Mouse (Mus musculus) hindbrain, embryonic 12.5 days (tissue): ENCODE measurements around the gene Col27a1. TPM values are rescaled to one million over a fixed set of nuclear protein-coding genes. Genes with fewer than 3 reads are reported as not detected.

Experiments
- ATAC-seq: fragments of 200-750 bp; cut with Nextera tagmentation; 2 replicates; pipeline ENCODE4 v1.8.0; 2017; ENCODE audit warnings: moderate TSS enrichment; ENCODE audit not compliant: low FRiP score
- H3K27ac ChIP-seq: fragments of 300-500 bp; sonication (generic); 2 replicates; pipeline ENCODE4 v1.5.1; 2016; ENCODE audit warnings: mild to moderate bottlenecking
- H3K27me3 ChIP-seq: fragments of 300-500 bp; sonication (generic); 2 replicates; pipeline ENCODE4 v1.6.1; 2016; ENCODE audit warnings: mild to moderate bottlenecking
- H3K36me3 ChIP-seq: fragments of 300-500 bp; sonication (generic); 2 replicates; pipeline ENCODE4 v1.6.1; 2016; ENCODE audit warnings: mild to moderate bottlenecking
- H3K4me1 ChIP-seq: fragments of 300-500 bp; sonication (generic); 2 replicates; pipeline ENCODE4 v1.6.1; 2016
- H3K4me2 ChIP-seq: fragments of 300-500 bp; sonication (generic); replicated peaks from 2 replicates; pipeline ENCODE4 v1.6.1; 2016; ENCODE audit warnings: mild to moderate bottlenecking
- H3K4me3 ChIP-seq: fragments of 300-500 bp; sonication (generic); 2 replicates; pipeline ENCODE4 v1.5.1; 2016; ENCODE audit warnings: mild to moderate bottlenecking
- H3K9ac ChIP-seq: fragments of 300-500 bp; sonication (generic); 2 replicates; pipeline ENCODE4 v1.6.1; 2016; ENCODE audit warnings: mild to moderate bottlenecking, moderate library complexity
- H3K9me3 ChIP-seq: fragments of 300-500 bp; sonication (generic); replicated peaks from 2 replicates; pipeline ENCODE4 v1.6.1; 2016; ENCODE audit warnings: mild to moderate bottlenecking
- WGBS: fragments of 180-500 bp; shearing (Covaris S2); methylation state at CpG from one replicate; pipeline ENCODE4 v1.1.7; 2016; 5-methylcytosine and 5-hydroxymethylcytosine counted together
- polyA plus RNA-seq: library from polyadenylated mRNA; unstranded; fragments of >200 nt; fragmentation: Nextera tagmentation; extraction: Ambion mirVana; gene quantifications from 2 replicates; pipeline ENCODE4 v1.2.1, GENCODE M21; 2016

The Col27a1 gene
- polyA plus RNA-seq, 1 experiment from 2014 or later: 10.5 TPM

DNA sequence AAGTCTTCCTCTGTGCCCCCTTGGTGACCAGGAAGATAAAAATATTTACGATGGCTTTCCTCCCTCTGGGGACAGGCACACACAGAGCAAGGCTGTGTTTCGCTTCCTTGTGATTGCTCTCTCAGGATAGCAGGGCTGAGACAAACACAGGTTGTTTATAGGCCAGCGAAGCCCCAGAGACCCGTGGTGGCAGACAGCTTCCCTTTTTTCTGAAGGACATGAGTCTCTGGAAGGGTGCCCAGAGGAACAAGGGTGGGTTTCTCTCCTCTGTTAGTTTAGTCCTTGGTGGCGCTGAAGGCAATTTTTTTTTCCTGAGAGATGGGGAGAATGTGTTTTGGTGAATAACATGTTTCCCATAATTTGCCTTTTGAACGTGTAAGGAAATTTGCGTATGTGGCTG lies 8.2 kb upstream of the Col27a1 start:
- no peaks in the 10 kb centered on the region for H3K27me3 ChIP-seq
- H3K9me3 ChIP-seq: no peaks in the 10 kb centered on the region
- H3K4me2 ChIP-seq: no peak overlapping the region
- H3K4me3 ChIP-seq: no peak overlapping the region
- H3K4me1 ChIP-seq: no peaks in the 10 kb centered on the region
- 70% methylated on average over 7 of the region's 7 CpGs for WGBS
- H3K9ac ChIP-seq: no peak overlapping the region
- no peak for ATAC-seq
- H3K36me3 ChIP-seq: no peaks in the 10 kb centered on the region
- no peak overlapping the region for H3K27ac ChIP-seq

DNA sequence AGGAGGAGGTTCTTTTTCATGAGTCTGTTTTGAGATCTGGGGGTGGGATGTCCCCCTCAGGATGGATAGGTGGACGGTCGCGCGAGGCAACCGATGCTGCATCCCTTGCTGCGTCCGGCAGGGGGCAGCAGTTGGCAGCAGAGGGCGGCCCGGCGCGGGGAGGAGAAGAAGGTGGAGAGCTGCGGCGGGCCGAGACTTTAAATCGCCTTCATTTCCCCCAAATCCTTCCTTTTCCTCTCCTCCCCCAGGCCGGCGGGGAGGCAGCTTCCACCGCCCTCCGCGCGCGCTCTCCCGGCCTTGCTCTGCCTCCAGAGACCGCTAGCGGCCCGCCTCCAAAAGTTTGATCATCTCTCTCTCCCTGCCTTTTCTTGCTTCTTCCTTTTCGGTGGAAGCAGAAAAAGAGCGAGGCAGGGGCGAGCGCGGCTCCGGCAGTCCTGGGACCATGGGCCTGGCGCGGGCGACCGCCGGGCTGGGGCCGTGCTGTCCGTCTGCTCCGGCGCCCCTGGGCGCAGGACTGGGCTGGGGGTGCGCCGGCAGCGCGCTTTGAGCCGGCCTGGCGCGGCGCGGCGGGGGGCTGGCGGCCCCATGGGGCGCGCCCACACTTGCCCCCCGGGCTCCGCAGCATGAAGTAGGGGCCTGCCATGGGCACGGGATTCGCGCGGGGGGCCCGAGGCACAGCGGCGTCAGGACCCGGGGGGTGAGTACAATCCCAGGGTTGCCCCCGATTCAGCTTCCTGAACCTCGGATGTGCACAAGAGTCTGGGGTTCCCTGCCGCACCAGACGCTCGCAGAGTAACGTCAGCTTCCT lies 1.6 kb downstream of the Col27a1 start:
- Histone ChIP-seq H3K4me1 (peaks cover 26% of the 10 kb centered on the region), H3K9ac (peak overlapping the region; percentile 82), H3K27me3 (peaks cover 56% of the 10 kb centered on the region), H3K9me3 (no peaks in the 10 kb centered on the region), H3K36me3 (no peaks in the 10 kb centered on the region), H3K27ac (peak overlapping the region; percentile 45; the same call in 1 of the 2 replicates), H3K4me2 (peak overlapping the region; percentile 99), H3K4me3 (peak overlapping the region; percentile 72)
- peak; percentile 72 for ATAC-seq
- under 1% methylated on average over 63 of the region's 71 CpGs for WGBS

DNA sequence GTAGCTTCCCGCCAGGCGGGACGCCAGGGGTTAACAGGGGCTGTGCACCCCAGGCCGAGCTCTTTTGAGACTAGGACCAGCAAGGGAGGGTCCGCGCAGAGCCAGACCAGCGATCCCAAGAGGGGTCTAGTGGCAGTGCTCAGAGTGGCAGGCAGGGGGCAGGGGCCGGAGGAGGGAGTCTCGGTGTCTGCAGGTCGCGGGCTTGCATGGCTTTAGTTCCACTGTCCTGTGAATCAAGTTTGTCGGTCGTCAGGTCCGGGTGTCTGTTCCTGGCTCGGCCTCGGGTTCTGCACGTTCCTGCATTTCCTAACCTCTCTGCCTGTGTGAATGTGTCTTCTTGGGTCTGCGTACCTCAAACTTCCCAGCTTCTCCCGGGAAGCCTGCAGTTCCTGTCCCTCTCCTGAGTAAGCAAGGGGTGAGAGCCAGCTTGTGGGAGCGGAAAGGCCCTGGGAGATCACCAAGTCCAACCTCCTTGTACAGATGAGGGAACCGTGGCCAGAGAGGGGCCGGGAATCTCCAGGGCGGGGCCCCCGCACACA lies 2.3 kb downstream of the Col27a1 start:
- ATAC-seq: peak; percentile 73
- Histone ChIP-seq H3K9me3 (no peaks in the 10 kb centered on the region), H3K4me1 (peaks cover 26% of the 10 kb centered on the region), H3K9ac (peak overlapping the region; percentile 82), H3K4me2 (peak overlapping the region; percentile 99), H3K4me3 (peak overlapping the region; percentile 72), H3K27me3 (peaks cover 56% of the 10 kb centered on the region), H3K27ac (no peak overlapping the region), H3K36me3 (no peaks in the 10 kb centered on the region)
- WGBS: 2% methylated on average over 24 of the region's 24 CpGs

DNA sequence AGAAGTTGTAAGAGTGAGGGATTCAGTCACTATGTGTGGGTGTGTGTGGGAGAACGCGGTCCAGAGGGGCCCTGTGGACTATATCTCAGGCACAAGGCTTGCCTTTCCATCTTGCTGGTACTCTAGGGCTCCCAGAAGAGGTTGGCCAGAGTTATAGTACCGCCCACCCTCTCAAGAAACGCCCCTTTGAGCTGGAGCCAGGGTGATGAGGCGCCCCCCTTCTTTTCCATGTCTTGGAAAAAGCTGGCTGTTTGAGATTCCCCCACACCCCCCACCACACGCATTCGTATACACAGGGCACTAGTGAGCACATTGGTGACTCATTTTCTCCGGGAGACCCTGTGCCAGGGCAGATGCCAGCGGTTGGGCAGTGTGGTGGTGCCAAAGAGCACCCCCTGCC lies 2.8 kb downstream of the Col27a1 start:
- peaks cover 26% of the 10 kb centered on the region for H3K4me1 ChIP-seq
- H3K9ac ChIP-seq: peak overlapping the region; percentile 82; the same call in 1 of the 2 replicates
- peak overlapping the region; percentile 99 for H3K4me2 ChIP-seq
- peak overlapping the region; percentile 72 for H3K4me3 ChIP-seq
- peak; percentile 46 for ATAC-seq
- no peaks in the 10 kb centered on the region for H3K36me3 ChIP-seq
- no peak overlapping the region for H3K27ac ChIP-seq
- 23% methylated on average over 9 of the region's 9 CpGs for WGBS
- no peaks in the 10 kb centered on the region for H3K9me3 ChIP-seq
- H3K27me3 ChIP-seq: peaks cover 52% of the 10 kb centered on the region

DNA sequence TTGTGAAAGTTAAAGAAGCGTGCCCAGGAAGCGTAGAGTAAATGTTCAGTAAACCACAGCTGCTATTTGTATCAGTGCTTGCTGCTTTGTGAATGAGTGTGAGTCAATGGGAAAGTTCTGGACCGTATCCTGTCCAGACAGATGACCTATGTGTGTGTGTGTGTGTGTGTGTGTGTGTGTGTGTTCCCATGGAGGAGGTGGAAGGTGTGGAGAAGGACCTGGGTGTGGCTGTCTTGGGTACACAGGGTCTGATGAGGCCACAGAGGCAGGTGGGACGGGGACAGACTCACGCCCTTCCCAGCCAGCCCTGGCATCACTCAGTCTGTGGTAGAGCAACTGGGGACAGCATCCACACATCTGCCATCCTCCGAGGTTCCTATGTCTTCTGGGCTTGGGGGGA lies 3.7 kb downstream of the Col27a1 start:
- H3K27me3 ChIP-seq: peaks cover 43% of the 10 kb centered on the region
- H3K36me3 ChIP-seq: no peaks in the 10 kb centered on the region
- H3K4me3 ChIP-seq: no peak overlapping the region
- no peaks in the 10 kb centered on the region for H3K9me3 ChIP-seq
- no peak overlapping the region for H3K9ac ChIP-seq
- peak overlapping the region; percentile 99; the same call in 1 of the 2 replicates for H3K4me2 ChIP-seq
- no peak for ATAC-seq
- peaks cover 26% of the 10 kb centered on the region for H3K4me1 ChIP-seq
- WGBS: 86% methylated on average over 6 of the region's 6 CpGs
- no peak overlapping the region for H3K27ac ChIP-seq

DNA sequence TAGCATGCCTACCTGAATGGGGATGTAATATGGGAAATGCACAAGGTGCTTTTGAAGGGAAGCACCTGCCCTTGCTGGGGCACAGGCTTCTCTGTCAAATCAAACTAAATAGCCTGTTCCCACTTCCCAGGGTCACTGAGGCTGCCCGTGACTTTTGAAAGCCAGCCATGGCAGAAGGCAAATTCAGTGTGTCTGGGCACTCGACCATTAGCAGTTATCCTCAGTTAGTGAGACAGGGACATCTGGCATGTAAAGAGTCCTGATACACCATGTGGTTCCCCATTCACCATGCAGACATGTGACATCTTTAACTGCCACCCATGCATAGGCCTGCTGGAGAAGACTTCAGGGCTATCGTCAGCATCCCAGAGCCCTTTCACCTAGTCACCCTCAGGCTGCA lies 5.3 kb downstream of the Col27a1 start:
- Histone ChIP-seq H3K4me1 (peaks cover 20% of the 10 kb centered on the region), H3K27ac (no peak overlapping the region), H3K4me3 (no peak overlapping the region), H3K4me2 (no peak overlapping the region), H3K9me3 (no peaks in the 10 kb centered on the region), H3K36me3 (no peaks in the 10 kb centered on the region), H3K9ac (no peak overlapping the region), H3K27me3 (peaks cover 29% of the 10 kb centered on the region)
- ATAC-seq: no peak
- WGBS: 81% methylated on average over 3 of the region's 3 CpGs

DNA sequence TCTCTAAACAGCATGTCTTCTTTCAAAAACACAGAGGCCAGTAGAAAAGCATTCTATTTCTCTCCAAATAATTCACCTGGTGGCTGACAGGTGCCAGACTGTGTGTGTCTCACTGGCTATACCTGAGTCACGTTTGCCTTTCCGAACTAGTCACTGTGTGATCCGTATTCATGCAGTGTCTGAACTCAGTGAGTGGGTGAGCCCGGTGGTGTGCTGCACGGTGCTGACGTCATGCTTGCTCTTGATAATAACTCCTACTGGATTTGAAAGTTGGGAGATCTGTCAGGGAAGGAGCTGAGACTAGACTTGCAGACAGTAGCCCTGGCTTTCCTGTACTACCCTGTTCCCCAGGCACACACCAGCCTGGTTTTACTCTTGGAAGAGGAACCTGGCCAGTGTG lies 5.8 kb downstream of the Col27a1 start:
- H3K4me1 ChIP-seq: peaks cover 15% of the 10 kb centered on the region
- no peaks in the 10 kb centered on the region for H3K9me3 ChIP-seq
- ATAC-seq: no peak
- no peak overlapping the region for H3K4me3 ChIP-seq
- H3K27me3 ChIP-seq: peaks cover 23% of the 10 kb centered on the region
- no peaks in the 10 kb centered on the region for H3K36me3 ChIP-seq
- 85% methylated on average over 6 of the region's 6 CpGs for WGBS
- no peak overlapping the region for H3K9ac ChIP-seq
- no peak overlapping the region for H3K27ac ChIP-seq
- no peak overlapping the region for H3K4me2 ChIP-seq

DNA sequence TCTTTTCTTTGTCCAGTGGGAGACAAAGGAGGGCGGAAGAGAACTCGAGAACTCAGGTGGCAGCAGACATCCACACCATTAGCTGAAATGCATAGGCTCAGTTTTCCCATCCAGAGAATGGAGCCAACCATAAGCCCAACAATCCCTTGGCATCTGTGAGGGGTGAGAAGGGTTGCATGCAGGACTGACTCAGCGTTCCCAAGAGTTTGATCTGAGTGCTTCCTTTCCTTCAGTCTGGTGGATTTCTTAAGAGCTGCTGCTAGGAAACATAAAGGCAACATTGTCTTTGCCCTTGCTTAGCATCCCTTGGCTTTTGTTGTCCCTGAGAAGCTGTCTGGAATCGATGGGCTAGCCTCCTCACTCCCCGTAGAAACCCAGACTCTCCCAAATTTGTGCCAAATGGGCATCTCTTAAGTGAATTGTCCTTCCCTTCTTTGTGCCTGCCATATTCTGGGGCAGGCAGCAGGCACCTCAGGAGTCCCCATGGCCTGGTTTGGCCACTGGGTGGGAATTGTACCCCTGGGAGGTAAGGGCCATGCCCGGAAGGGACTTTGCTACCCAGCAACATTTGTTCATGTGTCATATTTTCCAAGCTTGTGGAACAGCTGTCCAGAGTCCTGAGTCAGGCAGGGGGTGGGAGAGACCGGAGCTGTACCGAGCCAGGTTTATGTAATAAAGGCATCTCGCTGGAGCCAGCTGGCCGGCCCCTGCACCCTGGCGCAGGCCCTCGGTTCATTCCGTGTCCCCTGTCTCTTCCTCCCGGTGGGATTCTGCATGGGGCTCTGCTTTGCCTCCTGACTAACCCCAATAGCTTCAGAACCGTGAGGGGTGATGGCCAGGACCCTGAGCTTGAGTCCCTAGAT lies 7.5 kb downstream of the Col27a1 start:
- Histone ChIP-seq H3K4me1 (peaks cover 2% of the 10 kb centered on the region), H3K36me3 (no peaks in the 10 kb centered on the region), H3K4me3 (no peak overlapping the region), H3K4me2 (no peak overlapping the region), H3K27ac (no peak overlapping the region), H3K9ac (no peak overlapping the region), H3K27me3 (peaks cover 12% of the 10 kb centered on the region), H3K9me3 (no peaks in the 10 kb centered on the region)
- ATAC-seq: no peak
- 87% methylated on average over 15 of the region's 15 CpGs for WGBS

DNA sequence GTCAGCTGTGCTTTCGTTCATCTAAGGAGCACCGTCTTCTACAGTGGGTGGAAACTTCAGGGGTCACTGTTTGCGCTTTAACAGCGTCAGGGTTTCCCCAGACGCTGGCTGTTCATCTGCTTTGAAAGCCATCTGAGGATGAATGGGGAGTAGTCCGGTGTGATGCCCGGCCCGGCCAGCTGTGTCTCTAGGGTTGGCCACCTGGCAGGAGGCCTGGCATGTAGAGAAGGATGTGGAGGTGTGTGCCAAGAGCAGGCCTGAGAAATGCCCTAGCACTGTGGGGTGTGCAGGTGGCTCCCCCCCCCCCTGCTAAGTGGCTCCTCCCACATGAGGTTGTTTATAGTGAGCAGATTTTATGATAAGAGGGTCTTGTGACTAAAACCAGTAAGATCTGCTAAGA lies 8.4 kb downstream of the Col27a1 start:
- H3K4me1 ChIP-seq: peaks cover 6% of the 10 kb centered on the region
- H3K9me3 ChIP-seq: no peaks in the 10 kb centered on the region
- H3K4me3 ChIP-seq: no peak overlapping the region
- H3K9ac ChIP-seq: no peak overlapping the region
- no peak for ATAC-seq
- 0 out of 2 replicates have a peak, but pooled peaks cover 3% of the 10 kb centered on the region for H3K27me3 ChIP-seq
- no peak overlapping the region for H3K27ac ChIP-seq
- H3K4me2 ChIP-seq: no peak overlapping the region
- H3K36me3 ChIP-seq: no peaks in the 10 kb centered on the region
- 72% methylated on average over 8 of the region's 8 CpGs for WGBS

DNA sequence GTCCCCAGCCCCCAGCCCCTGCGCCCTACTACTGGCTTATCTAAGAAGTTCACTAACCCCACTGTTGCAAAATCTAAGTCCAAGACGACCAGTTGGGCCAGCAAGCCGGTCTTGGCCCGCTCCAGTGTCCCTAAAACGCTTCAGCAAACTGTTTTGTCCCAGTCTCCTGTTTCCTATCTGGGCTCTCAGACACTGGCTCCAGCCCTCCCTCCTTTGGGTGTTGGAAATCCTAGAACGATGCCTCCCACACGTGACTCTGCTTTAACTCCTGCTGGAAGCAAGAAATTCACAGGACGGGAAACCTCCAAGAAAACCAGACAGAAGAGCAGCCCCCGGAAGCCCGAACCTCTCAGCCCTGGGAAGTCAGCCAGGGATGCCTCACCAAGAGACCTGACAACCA lies 11.6 kb downstream of the Col27a1 start:
- Histone ChIP-seq H3K4me1 (peaks cover 25% of the 10 kb centered on the region), H3K27ac (no peak overlapping the region), H3K4me2 (no peak overlapping the region), H3K9me3 (no peaks in the 10 kb centered on the region), H3K36me3 (no peaks in the 10 kb centered on the region), H3K9ac (no peak overlapping the region), H3K4me3 (no peak overlapping the region), H3K27me3 (no peaks in the 10 kb centered on the region)
- WGBS: 85% methylated on average over 10 of the region's 10 CpGs
- ATAC-seq: no peak

DNA sequence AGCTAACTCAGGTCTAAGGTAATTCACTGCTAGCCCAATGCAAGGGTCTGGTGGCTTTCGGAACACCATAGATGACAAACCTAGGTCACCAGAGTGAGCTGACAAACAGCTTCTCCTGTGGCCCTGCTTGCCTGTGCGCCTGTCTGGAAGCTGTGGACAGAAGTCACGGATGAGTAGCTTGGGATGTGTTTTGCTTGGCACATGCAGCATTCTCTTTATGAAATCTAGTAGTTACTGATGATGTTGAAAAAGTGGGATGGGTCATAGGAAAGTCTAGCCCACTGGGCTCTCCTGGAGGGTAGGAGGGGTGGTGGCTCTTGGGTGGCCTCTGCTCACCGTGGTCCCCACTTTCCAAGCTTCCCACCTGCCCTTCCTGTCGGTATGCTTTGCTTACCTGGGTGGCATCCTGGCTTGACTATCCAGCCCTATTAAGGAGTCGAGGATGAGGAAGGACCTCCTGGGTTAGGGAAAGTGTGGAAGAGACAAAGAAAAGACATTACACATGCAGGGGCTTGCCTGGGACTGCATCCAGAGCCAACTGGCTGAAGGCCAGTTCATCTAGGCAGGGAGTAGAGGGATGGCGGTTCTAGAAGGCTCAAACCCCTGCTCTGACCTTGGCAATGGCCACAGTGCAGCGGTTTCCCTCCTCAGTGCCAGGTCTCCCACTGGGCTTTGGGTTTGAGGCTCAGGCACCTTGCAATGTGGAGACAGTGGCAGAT lies 12.5 kb downstream of the Col27a1 start:
- Histone ChIP-seq H3K9ac (no peak overlapping the region), H3K27me3 (no peaks in the 10 kb centered on the region), H3K4me3 (no peak overlapping the region), H3K9me3 (no peaks in the 10 kb centered on the region), H3K36me3 (no peaks in the 10 kb centered on the region), H3K4me1 (peaks cover 32% of the 10 kb centered on the region), H3K4me2 (no peak overlapping the region), H3K27ac (0 out of 2 replicates have a peak overlapping the region, but pooled peaks have one; percentile 14)
- 72% methylated on average over 8 of the region's 8 CpGs for WGBS
- no peak for ATAC-seq

DNA sequence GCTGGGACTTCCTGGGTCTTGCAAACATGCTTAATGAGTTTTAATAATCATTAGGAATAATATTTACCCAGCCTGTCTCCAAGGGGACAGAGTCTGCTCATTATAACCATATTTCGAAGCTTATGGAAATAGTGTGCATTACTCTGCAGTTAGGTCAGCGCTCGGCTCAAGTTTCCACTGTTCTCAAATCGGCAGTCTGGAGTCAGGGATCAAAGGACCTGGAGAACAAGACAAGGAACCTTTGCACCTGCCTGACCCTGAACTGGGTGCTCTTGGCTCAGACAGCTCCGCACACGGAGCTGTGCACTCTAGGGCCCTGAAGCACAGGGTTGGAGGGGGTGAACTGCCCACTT lies 13.1 kb downstream of the Col27a1 start:
- Histone ChIP-seq H3K4me1 (peaks cover 32% of the 10 kb centered on the region), H3K27me3 (no peaks in the 10 kb centered on the region), H3K9ac (no peak overlapping the region), H3K4me2 (no peak overlapping the region), H3K4me3 (no peak overlapping the region), H3K27ac (0 out of 2 replicates have a peak overlapping the region, but pooled peaks have one; percentile 14), H3K9me3 (no peaks in the 10 kb centered on the region), H3K36me3 (no peaks in the 10 kb centered on the region)
- WGBS: 75% methylated on average over 6 of the region's 6 CpGs
- ATAC-seq: no peak
